Mouse (Mus musculus) midbrain, embryonic 15.5 days (tissue): ENCODE measurements around the gene Ggn. TPM values are rescaled to one million over a fixed set of nuclear protein-coding genes. Genes with fewer than 3 reads are reported as not detected.

ENCODE experiments used
- polyA plus RNA-seq: library from polyadenylated mRNA; unstranded; fragments of >200 nt; fragmentation: Nextera tagmentation; extraction: Ambion mirVana; gene quantifications from 2 replicates; pipeline ENCODE4 v1.2.1, GENCODE M21; 2015

The Ggn gene
- polyA plus RNA-seq, 1 experiment from 2014 or later: 0.37 TPM

Other genes with a start within 250 kb of the Ggn start
- gene Actn4, start 207.9 kb upstream of the Ggn start, polyA plus RNA-seq: 140 and 143 TPM in 2 replicates
- gene Eif3k, start 188.3 kb upstream of the Ggn start, polyA plus RNA-seq: 269 and 284 TPM in 2 replicates
- 8.5 and 11.4 TPM in 2 replicates for gene Map4k1, start 188.2 kb upstream of the Ggn start, polyA plus RNA-seq
- 11.8 and 12.4 TPM in 2 replicates for gene Ryr1, start 45.0 kb upstream of the Ggn start, polyA plus RNA-seq
- gene Rasgrp4, start 35.4 kb upstream of the Ggn start, polyA plus RNA-seq: 0.90 and 0.95 TPM in 2 replicates
- 21.8 and 27.9 TPM in 2 replicates for gene Fam98c, start 14.0 kb upstream of the Ggn start, polyA plus RNA-seq
- 11.3 and 11.5 TPM in 2 replicates for gene Spred3, start 201 bp downstream of the Ggn start, polyA plus RNA-seq
- 282 and 290 TPM in 2 replicates for gene Psmd8, start 10.5 kb downstream of the Ggn start, polyA plus RNA-seq
- 4.2 and 5.3 TPM in 2 replicates for gene Catsperg1, start 43.8 kb downstream of the Ggn start, polyA plus RNA-seq
- 1.2 and 1.4 TPM in 2 replicates for gene Kcnk6, start 62.3 kb downstream of the Ggn start, polyA plus RNA-seq
- gene Yif1b, start 68.1 kb downstream of the Ggn start, polyA plus RNA-seq: 91.2 and 95.1 TPM in 2 replicates
- gene 2200002D01Rik, start 78.3 kb downstream of the Ggn start, polyA plus RNA-seq: 1.1 and 1.5 TPM in 2 replicates
- gene Spint2, start 111.7 kb downstream of the Ggn start, polyA plus RNA-seq: 72.4 and 77.3 TPM in 2 replicates
- 3.3 and 4.3 TPM in 2 replicates for gene Ppp1r14a, start 119.1 kb downstream of the Ggn start, polyA plus RNA-seq
- 256 and 261 TPM in 2 replicates for gene Dpf1, start 133.7 kb downstream of the Ggn start, polyA plus RNA-seq